Mouse (Mus musculus) fat pad, adult 2 months (tissue): ENCODE results near the gene Pomgnt2.

ENCODE experiments used
- DNase-seq: peaks from one replicate; pipeline ENCODE4 v3.0.0-alpha.2; 2011; ENCODE audit warnings: low read depth, low spot score; ENCODE audit errors: extremely low read depth

Pomgnt2 gene

GRCm38 (mm10) chr9:121973207-121973606 lies 23.7 kb downstream of the Pomgnt2 start:
- no peak for DNase-seq

GRCm38 (mm10) chr9:121969841-121970381 lies 27.0 kb downstream of the Pomgnt2 start:
- no peak for DNase-seq

- DNase-seq = no peak
These were observed 28.7 kb downstream of the Pomgnt2 start for GRCm38 (mm10) chr9:121968258-121968657.

- DNase-seq = no peak
These were observed 32.0 kb downstream of the Pomgnt2 start for GRCm38 (mm10) chr9:121964941-121965340.

DNA sequence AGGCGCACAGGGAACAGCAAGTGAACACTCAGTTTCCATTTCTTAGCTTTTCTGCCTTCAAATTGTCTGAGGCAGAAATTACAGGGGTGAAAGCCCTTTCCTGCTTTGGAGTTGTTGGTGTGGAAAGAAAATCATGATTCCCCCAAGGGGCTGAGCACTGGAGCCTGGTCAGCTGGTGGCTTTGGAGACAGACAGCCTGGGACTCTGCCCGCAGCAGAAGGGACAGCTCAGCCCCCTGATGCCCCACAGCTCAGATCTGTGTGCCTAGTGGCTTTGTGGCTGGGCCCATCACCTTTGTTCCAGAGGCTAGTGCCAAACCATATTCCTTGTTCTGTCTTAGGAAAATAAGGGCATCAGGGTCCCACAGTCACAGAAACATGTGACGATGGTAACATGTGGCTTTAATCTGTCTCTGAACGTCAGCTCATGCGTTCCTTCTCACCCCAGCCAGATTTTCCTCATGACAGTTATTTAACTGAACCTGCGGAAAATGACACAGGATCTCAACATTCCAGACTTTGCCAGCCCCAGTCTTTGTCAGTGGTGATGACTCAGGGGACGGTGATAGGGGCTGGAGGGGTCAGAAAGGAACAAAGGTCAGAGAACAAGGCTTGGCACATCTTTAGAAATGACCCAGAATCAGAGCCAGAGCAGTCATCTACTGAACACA lies 36.8 kb downstream of the Pomgnt2 start:
- no peak for DNase-seq

GRCm38 (mm10) chr9:121952596-121952995 lies 44.3 kb downstream of the Pomgnt2 start:
- DNase-seq = no peak

DNA sequence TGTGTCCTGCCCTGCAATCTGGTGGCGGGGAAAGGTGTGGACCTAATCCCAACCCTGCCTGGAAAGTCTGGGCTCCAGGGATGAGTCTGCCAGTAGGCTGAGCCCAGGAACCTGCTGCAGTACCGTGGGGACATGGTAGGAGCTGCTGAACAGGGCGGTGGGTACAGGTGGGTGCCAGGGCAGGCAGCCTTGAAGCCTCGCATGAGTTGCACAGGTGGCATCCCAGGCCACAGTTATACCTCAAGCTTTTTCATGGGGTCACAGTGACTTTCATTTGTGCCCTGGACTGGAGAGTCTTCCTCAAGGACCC lies 45.8 kb downstream of the Pomgnt2 start:
- DNase-seq = no peak

GRCm38 (mm10) chr9:121950418-121951113 lies 46.3 kb downstream of the Pomgnt2 start, which contains the start of gene Fam198a:
Gene Fam198a, plus strand, starts transcription at chr9:121950988.
- no peak for DNase-seq

DNA sequence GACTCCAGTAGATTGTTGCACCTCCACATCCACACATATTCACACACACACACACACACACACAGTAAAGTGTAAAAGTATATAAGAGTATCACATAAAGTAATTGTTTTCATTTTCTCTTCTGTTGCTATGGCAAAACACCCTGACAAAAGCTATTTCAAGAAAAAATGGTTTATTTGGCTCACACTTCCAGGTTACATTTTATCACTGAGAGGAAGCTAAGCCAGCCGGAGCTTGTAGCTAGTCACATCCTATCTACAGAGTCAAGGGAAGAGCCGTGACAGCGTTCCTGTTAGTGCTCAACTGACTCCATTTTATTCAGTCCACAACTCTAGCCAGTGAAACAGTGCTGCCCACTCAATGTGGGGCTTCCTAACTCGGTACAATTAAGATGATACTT lies 48.5 kb downstream of the Pomgnt2 start:
- no peak for DNase-seq

DNA sequence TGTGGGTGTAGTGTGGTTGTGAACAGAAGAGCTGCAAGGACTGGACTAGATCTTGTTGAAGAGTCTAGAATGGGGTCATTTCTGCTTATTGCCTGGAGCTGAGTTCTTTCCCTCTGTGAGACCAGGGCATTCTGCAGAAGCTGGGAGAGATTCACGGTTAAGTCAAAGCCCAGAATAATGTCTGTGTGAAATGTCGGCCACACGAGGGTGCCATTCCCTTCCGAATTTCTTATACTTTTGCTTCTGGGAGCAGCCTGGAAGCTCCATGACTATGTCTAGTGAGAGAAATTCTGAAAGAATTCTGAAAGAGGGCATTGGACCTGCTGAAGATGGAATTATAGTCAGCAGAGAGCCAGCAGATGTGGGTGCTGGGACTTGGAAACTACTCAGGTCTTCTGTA lies 49.1 kb downstream of the Pomgnt2 start:
- DNase-seq = no peak

DNA sequence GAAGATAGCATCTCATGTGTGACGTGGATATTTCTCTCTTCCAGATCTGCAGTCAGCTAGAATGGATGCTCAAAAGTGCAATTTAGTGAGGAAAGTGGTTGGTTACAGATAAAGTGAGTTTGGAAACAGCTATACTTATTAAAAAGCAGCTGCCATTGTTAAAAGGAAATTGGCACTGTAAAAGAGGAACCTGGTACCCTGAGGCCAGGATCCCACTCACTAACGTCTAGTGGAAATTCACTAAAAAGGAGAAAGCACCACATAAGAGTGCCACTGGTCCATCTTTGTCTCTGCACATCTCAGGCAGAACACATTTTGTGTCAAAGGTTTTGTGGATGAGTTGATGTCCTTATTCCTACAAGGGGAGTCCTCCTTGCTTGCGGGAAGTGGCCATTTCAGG lies 53.3 kb downstream of the Pomgnt2 start:
- no peak for DNase-seq

- DNase-seq = no peak
These were observed 53.9 kb downstream of the Pomgnt2 start for GRCm38 (mm10) chr9:121943005-121943404.

DNA sequence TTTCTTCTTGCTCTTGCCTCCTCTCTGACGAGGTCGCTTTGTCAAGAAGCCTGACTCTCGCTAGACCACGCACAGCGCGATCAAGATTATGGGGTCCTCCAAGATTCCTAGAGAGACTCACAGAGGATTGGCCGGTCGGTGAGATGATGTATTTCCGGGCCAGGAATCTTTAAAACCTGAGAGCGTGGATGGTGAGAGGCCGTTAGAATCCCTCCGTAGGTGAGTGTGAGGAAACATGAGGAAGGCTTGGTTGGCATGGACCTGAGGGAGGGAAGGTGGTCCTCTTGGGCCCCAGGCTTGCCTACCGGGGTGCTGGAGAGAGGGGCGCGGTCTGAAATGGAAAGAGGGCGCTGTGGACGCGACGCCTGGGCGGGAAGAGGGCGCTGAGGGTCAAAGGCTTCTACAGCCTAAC lies 59.0 kb downstream of the Pomgnt2 start:
- DNase-seq = no peak

DNA sequence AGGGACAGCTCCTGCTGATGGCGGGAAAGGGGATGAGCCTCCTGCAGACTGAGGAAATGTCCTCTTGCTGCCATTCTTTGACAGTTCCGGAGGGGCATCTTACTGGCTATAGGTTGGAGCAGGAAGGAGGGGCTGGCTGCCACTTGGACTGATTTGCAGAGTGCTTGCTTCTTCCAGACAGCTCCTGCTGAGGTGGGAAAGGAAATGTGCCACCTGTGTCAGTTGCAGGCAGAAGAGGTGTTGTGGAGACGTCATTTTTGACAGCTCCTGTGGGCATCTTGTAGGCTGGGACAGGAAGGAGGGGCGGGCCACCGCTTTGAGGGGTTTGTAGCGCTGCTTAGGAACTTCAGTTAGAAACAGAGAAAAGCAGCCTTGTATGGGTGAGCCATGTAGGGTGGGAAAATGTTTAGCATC lies 59.5 kb downstream of the Pomgnt2 start:
- DNase-seq = no peak

DNA sequence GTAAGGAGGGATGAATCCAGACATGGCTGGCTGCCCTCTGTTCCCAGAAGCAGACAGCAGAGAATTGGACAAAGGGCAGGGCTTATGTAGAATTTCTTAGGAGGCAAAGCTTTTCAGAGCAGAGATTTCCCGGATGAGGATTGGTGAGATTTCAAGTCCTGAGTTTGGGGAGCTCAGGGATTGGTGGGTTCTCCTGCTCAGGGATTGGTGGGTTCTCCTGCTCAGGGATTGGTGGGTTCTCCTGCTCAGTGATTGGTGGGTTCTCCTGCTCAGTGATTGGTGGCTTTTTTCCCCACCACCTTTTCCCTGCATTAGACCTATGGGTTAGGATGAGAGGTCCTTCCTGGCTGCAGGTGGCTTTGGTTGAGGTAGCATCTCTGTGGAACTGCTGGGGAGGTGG lies 60.0 kb downstream of the Pomgnt2 start:
- DNase-seq = no peak

DNA sequence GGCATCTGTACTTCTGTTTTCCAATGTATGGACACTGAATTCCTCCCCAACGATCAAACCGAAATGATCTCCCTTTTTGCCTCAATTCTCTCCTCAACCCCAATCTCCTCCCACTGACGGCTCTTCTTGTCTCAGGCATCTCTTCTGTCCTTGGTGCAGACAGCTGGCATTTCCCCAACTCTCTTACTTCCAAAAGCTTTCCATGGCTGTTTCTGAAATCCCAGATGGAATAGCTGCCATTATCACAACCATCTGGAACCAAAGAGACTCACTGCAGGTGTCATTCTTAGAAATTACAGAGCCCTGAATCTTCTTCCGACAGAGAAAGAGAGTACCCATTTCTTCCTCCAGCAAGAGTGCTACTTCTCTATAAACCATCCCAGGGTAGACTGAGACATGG lies 62.1 kb downstream of the Pomgnt2 start:
- DNase-seq = no peak
